Mouse (Mus musculus) T-helper 2 cell (primary cell): ENCODE measurements around the gene Aacs.

ENCODE experiments used
- in situ Hi-C: fragments of 300-600 bp; cut with MboI, MseI; formaldehyde crosslinking; loops from one replicate; pipeline ENCODE4 v1.15.1; 2025; ENCODE audit warnings: high pct_unique_total_duplicates

The Aacs gene

GRCm38 (mm10) chr5:125492379-125493092, 16.9 kb downstream of the Aacs start:
- in situ Hi-C loops = no loop called here

GRCm38 (mm10) chr5:125493093-125493423, 17.4 kb downstream of the Aacs start:
- in situ Hi-C loops = no loop called here

GRCm38 (mm10) chr5:125495655-125496054, 20.0 kb downstream of the Aacs start:
- in situ Hi-C loops = no loop called here

- in situ Hi-C loops = no loop called here
Observed at GRCm38 (mm10) chr5:125497821-125498600, 22.4 kb downstream of the Aacs start.

GRCm38 (mm10) chr5:125501505-125501904, 25.9 kb downstream of the Aacs start:
- in situ Hi-C loops = no loop called here

GRCm38 (mm10) chr5:125502186-125502585, 26.6 kb downstream of the Aacs start:
- in situ Hi-C loops = no loop called here

- in situ Hi-C loops = no loop called here
Observed at GRCm38 (mm10) chr5:125503628-125504027, 28.0 kb downstream of the Aacs start.

GRCm38 (mm10) chr5:125504692-125505091, 29.1 kb downstream of the Aacs start:
- in situ Hi-C loops = no loop called here

GRCm38 (mm10) chr5:125505968-125506367, 30.4 kb downstream of the Aacs start:
- in situ Hi-C loops = no loop called here

GRCm38 (mm10) chr5:125507582-125507981, 32.0 kb downstream of the Aacs start:
- in situ Hi-C loops = no loop called here

GRCm38 (mm10) chr5:125508006-125508405, 32.4 kb downstream of the Aacs start:
- in situ Hi-C loops = no loop called here

- in situ Hi-C loops = no loop called here
Observed at GRCm38 (mm10) chr5:125509541-125509940, 33.9 kb downstream of the Aacs start.

- in situ Hi-C loops = no loop called here
Observed at GRCm38 (mm10) chr5:125515006-125515405, 39.4 kb downstream of the Aacs start.

GRCm38 (mm10) chr5:125518640-125519039, 43.0 kb downstream of the Aacs start:
- in situ Hi-C loops = no loop called here

- in situ Hi-C loops = no loop called here
Observed at GRCm38 (mm10) chr5:125520930-125521590, 45.4 kb downstream of the Aacs start.

GRCm38 (mm10) chr5:125523361-125523760, 47.7 kb downstream of the Aacs start:
- in situ Hi-C loops = no loop called here

GRCm38 (mm10) chr5:125525516-125525915, 49.9 kb downstream of the Aacs start:
- in situ Hi-C loops = no loop called here

GRCm38 (mm10) chr5:125526464-125526863, 50.9 kb downstream of the Aacs start:
- in situ Hi-C loops = no loop called here

- in situ Hi-C loops = no loop called here
Observed at GRCm38 (mm10) chr5:125529109-125529508, 53.5 kb downstream of the Aacs start.

- in situ Hi-C loops = no loop called here
Observed at GRCm38 (mm10) chr5:125531634-125532033, 56.0 kb downstream of the Aacs start, which contains the start of gene Tmem132b. Tmem132b (plus strand) TSS chr5:125531774.

GRCm38 (mm10) chr5:125532191-125532544, 56.6 kb downstream of the Aacs start:
- in situ Hi-C loops = no loop called here

- in situ Hi-C loops = no loop called here
Observed at GRCm38 (mm10) chr5:125532545-125533224, 57.1 kb downstream of the Aacs start.
